Mouse (Mus musculus) intestine, postnatal 0 days (tissue): ENCODE results near the gene Desi2. TPM values are rescaled to one million over a fixed set of nuclear protein-coding genes. Genes with fewer than 3 reads are reported as not detected.
"Not testable (repeated sequence)": the region's sequence is repeated elsewhere in the genome, so short reads cannot be mapped to it uniquely, and the experiment has no call there.

Experiments
- ATAC-seq: fragments of 200-750 bp; cut with Nextera tagmentation; 2 replicates; pipeline ENCODE4 v1.8.0; 2017; ENCODE audit warnings: mild to moderate bottlenecking, moderate TSS enrichment, moderate library complexity
- H3K27ac ChIP-seq: fragments of 300-500 bp; sonication (generic); 2 replicates; pipeline ENCODE4 v1.5.1; 2014; ENCODE audit warnings: mild to moderate bottlenecking, low read depth, low read length, moderate library complexity
- H3K27me3 ChIP-seq: fragments of 300-500 bp; sonication (generic); replicated peaks from 2 replicates; pipeline ENCODE4 v1.6.1; 2014; ENCODE audit warnings: low read length, mixed read lengths; ENCODE audit not compliant: control insufficient read depth, insufficient read depth
- H3K36me3 ChIP-seq: fragments of 300-500 bp; sonication (generic); 2 replicates; pipeline ENCODE4 v1.6.1; 2014; ENCODE audit warnings: mild to moderate bottlenecking, moderate library complexity; ENCODE audit not compliant: control insufficient read depth, insufficient read depth
- H3K4me1 ChIP-seq: fragments of 300-500 bp; sonication (generic); replicated peaks from 2 replicates; pipeline ENCODE4 v1.6.1; 2014; ENCODE audit warnings: antibody characterized with exemption, low read length, mixed read lengths; ENCODE audit not compliant: control insufficient read depth, insufficient read depth
- H3K4me2 ChIP-seq: fragments of 300-500 bp; sonication (generic); replicated peaks from 2 replicates; pipeline ENCODE4 v1.6.1; 2014; ENCODE audit warnings: low read depth, mild to moderate bottlenecking, moderate library complexity
- H3K4me3 ChIP-seq: fragments of 300-500 bp; sonication (generic); 2 replicates; pipeline ENCODE4 v1.5.1; 2014; ENCODE audit warnings: low read depth, low read length
- H3K9ac ChIP-seq: fragments of 300-500 bp; sonication (generic); 2 replicates; pipeline ENCODE4 v1.6.1; 2014; ENCODE audit warnings: mild to moderate bottlenecking, low read depth, low read length
- H3K9me3 ChIP-seq: fragments of 300-500 bp; sonication (generic); 2 replicates; pipeline ENCODE4 v1.6.1; 2016; ENCODE audit warnings: mixed run types; ENCODE audit not compliant: control insufficient read depth
- CTCF ChIP-seq: sonication (generic); IDR thresholded peaks from 2 replicates; pipeline ENCODE4 v1.5.1; 2016; ENCODE audit warnings: low read depth, mild to moderate bottlenecking, control low read depth, antibody characterized with exemption, moderate library complexity
- WGBS: fragments of 180-500 bp; shearing (Covaris S2); extraction: QIAGEN DNeasy Blood & Tissue Kit; methylation state at CpG from one replicate; pipeline ENCODE4 v1.1.7; 2014; 5-methylcytosine and 5-hydroxymethylcytosine counted together
- polyA plus RNA-seq: library from polyadenylated mRNA; unstranded; fragments of >200 nt; fragmentation: Nextera tagmentation; extraction: Ambion mirVana; gene quantifications from 2 replicates; pipeline ENCODE4 v1.2.1, GENCODE M21; 2015

The Desi2 gene
- polyA plus RNA-seq, 1 experiment from 2014 or later = 26.9 TPM

DNA sequence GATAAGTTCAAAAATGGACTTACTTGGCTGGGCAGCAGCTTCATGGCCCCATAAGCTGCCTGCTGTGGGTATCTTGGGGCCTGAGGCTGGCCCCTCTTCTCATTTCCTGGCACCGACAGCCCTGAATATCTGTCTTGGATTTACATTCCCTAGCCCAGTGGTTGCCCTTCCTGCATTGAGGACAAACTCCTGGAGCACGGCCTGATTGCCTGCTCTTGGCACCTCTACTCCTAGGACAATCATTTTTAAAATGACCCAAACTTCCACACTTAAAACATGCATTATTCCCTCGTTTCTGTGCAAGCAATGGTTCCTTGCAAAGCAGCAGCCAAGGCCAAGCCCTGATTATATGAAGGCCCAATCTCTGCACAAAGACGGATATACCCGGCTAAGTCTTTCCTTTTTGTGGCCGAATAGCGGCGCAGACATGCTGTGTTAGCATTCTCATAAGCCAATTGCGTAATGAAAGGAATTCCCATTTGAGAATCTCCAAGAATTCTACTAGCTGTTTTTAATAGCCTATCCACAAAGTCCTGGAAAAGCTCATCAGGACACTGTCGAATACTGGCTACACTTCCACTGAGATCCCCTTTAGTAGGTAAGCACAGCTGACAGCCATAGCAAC is 18.6 kb downstream of the Desi2 start:
- WGBS = 75% methylated on average over 10 of the region's 10 CpGs
- no peak for ATAC-seq
- H3K4me2 ChIP-seq = no peak overlapping the region
- H3K27me3 ChIP-seq = no peaks in the 10 kb centered on the region
- no peak overlapping the region for H3K27ac ChIP-seq
- H3K4me3 ChIP-seq = no peak overlapping the region
- TF ChIP-seq CTCF = no peak
- H3K4me1 ChIP-seq = no peaks in the 10 kb centered on the region
- no peaks in the 10 kb centered on the region for H3K36me3 ChIP-seq
- no peaks in the 10 kb centered on the region for H3K9me3 ChIP-seq
- no peak overlapping the region for H3K9ac ChIP-seq

DNA sequence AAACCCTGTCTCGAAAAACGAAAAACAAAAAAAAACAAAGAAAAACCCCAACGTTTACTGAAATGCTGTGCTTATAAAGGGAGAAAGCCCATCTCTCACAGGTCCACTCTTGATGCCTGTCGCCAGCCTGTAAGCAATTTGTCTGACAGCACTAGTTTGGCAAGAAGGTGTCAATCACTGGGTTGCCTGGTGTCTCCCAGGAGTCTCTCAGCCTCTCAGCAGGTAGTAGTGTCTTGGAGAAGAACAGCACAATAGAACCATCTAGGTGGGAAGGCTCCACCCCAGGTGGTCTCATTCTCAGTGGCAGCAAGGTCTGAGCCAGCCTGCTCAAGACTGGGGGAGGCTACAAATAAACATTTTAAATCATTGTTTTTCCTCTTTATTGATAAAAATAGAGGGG is 20.6 kb downstream of the Desi2 start:
- not testable (repeated sequence) for ATAC-seq, H3K9ac ChIP-seq, H3K36me3 ChIP-seq, H3K4me3 ChIP-seq, H3K4me1 ChIP-seq, H3K9me3 ChIP-seq, H3K4me2 ChIP-seq, H3K27me3 ChIP-seq, H3K27ac ChIP-seq
- WGBS = 91% methylated on average over 4 of the region's 4 CpGs

DNA sequence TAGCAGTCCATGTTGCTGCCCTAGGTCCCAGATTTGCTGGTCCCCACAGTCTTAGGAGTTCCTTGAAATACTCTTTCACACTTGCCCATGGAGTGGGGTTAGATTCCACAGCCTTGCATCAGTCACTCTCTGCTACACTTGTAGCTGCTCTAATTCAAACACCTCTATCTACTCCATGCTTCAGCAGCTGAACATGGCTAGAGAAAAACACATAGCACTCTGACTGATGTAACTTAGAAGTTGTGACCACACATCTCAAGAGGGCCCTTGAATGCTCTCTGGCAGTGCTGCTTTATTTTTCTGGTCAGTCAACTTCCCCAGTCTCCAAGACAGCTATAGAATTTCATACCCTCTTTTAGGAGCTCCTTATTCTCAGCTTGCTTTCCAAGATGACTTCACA is 22.7 kb downstream of the Desi2 start:
- Histone ChIP-seq H3K4me3 (no peak overlapping the region), H3K9ac (no peak overlapping the region), H3K36me3 (no peaks in the 10 kb centered on the region), H3K27ac (no peak overlapping the region), H3K27me3 (no peaks in the 10 kb centered on the region), H3K9me3 (no peaks in the 10 kb centered on the region), H3K4me1 (no peaks in the 10 kb centered on the region), H3K4me2 (no peak overlapping the region)
- ATAC-seq = no peak
- no peak for TF ChIP-seq CTCF

DNA sequence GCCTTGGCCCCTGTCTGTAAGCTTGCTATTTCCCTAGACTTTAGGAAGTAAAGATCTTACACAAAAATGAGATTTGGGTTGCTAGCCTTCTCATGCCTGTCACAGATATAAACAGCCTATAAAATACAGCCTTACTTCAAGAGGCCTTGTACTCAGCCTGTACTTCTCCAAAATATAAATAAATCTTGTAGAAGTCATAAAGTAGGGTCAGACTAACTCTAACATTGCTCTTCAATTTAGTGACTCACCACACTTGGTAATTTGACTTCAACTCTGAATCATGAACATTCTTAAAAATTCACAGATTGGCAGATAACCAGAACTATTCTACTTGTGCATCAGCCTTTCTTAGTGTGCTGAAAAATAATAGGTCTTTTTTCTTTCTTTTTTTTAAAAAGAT is 29.9 kb downstream of the Desi2 start:
- H3K4me2 ChIP-seq = no peak overlapping the region
- no peak overlapping the region for H3K27ac ChIP-seq
- ATAC-seq = no peak
- H3K27me3 ChIP-seq = no peaks in the 10 kb centered on the region
- H3K9me3 ChIP-seq = no peaks in the 10 kb centered on the region
- H3K4me1 ChIP-seq = no peaks in the 10 kb centered on the region
- no peak for TF ChIP-seq CTCF
- no peaks in the 10 kb centered on the region for H3K36me3 ChIP-seq
- H3K9ac ChIP-seq = no peak overlapping the region
- no peak overlapping the region for H3K4me3 ChIP-seq

DNA sequence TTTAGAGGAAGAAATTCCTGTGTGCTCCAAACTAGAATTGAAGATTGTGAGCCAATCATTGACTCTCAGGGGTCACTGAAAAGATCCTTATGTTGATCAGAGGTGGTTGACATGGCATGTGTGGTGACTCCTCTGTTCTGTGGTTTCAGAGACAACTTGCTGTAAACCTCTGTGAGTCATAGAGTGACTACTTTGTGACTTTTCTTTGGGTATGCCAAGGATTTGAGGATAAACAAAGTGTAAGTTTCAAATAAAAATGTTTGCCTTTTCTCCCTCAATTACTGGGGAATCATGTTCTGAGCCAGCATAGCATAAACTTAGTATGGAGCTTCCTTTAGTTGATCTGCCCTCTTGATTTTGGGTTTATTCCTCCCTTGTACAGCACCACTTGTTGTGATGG is 31.1 kb downstream of the Desi2 start:
- H3K4me1 ChIP-seq = no peaks in the 10 kb centered on the region
- H3K9me3 ChIP-seq = no peaks in the 10 kb centered on the region
- ATAC-seq = no peak
- H3K27me3 ChIP-seq = no peaks in the 10 kb centered on the region
- H3K27ac ChIP-seq = no peak overlapping the region
- no peak for TF ChIP-seq CTCF
- no peak overlapping the region for H3K4me3 ChIP-seq
- H3K4me2 ChIP-seq = no peak overlapping the region
- no peaks in the 10 kb centered on the region for H3K36me3 ChIP-seq
- H3K9ac ChIP-seq = no peak overlapping the region

DNA sequence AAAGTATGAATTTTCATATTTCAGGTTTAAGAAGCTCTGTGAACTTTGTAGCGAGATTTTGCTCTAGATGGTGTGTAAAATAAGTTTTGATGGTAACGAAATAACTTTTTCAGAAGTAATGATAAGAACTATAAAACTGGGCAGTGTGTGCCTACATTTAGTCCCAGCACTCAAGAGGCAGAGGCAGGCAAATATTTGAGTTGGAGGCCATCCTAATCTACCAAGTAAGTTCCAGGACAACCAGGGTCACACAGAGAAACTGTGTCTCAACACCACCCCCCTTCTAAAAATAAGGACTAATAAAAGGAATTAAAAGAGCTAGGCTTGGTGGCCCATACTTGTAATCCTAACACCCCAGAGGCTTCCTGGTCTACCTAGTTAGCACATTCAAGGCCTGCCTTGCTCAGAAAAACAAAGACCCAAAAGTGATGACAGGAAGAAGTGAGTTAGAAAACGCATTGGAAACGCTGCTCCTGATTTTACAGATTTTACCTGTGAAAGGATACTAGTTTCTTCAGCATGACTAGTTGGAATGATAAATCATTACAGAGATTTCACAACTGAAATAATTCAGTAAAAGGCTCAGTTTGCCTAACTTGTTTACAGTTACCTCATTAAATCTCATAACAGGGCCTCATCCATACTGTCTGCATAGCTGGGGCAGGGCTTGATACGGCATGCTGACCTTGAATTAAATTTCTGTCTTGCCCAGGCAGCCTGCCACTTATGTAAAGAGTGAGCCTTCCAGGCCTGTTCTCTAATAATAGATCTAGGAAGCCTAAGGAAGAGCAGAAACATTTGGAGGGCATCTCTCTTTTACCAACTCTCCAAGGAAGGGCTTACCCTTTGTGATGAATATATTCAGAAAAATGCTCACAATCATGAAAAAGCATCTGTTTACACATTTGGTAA is 32.2 kb downstream of the Desi2 start:
- no peaks in the 10 kb centered on the region for H3K27me3 ChIP-seq
- H3K9me3 ChIP-seq = no peaks in the 10 kb centered on the region
- H3K4me1 ChIP-seq = no peaks in the 10 kb centered on the region
- no peak for ATAC-seq
- 60% methylated on average over 5 of the region's 5 CpGs for WGBS
- no peak overlapping the region for H3K4me3 ChIP-seq
- H3K36me3 ChIP-seq = no peaks in the 10 kb centered on the region; the same call in 1 of the 2 replicates
- H3K9ac ChIP-seq = no peak overlapping the region
- H3K4me2 ChIP-seq = no peak overlapping the region
- TF ChIP-seq CTCF = no peak
- H3K27ac ChIP-seq = no peak overlapping the region

DNA sequence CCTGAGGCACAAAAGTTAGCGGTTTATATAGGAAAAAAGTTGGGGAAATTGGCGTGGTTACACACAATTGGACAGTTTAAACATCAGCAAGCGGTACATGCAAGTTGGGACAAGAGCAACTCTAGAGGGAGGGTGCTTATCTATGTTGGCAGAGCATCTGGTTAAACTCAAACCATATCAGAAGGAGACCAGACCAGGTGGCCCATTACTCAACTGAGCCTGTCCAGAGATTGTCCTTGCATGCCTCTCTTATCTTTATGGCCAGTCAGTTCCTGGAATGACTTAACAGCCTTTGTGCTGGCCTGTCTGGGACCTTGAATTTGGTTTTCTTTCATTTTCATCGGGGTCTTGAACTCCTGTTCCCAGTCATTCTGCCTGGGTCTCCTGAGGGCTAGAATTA is 41.7 kb downstream of the Desi2 start:
- H3K4me1 ChIP-seq, H3K4me2 ChIP-seq, H3K27ac ChIP-seq, ATAC-seq, H3K9ac ChIP-seq, H3K27me3 ChIP-seq, H3K4me3 ChIP-seq: not testable (repeated sequence)
- Histone ChIP-seq H3K9me3 (peaks cover 31% of the 10 kb centered on the region), H3K36me3 (peaks cover 18% of the 10 kb centered on the region)
- WGBS = 88% methylated on average over 4 of the region's 4 CpGs
